Mouse (Mus musculus): ENCODE data around the gene Ptprk. TPM values are rescaled to one million over a fixed set of nuclear protein-coding genes. Genes with fewer than 3 reads are reported as not detected.

Ptprk gene
- polyA plus RNA-seq, 1 experiment from 2014 or later, result 26.4 TPM

DNA sequence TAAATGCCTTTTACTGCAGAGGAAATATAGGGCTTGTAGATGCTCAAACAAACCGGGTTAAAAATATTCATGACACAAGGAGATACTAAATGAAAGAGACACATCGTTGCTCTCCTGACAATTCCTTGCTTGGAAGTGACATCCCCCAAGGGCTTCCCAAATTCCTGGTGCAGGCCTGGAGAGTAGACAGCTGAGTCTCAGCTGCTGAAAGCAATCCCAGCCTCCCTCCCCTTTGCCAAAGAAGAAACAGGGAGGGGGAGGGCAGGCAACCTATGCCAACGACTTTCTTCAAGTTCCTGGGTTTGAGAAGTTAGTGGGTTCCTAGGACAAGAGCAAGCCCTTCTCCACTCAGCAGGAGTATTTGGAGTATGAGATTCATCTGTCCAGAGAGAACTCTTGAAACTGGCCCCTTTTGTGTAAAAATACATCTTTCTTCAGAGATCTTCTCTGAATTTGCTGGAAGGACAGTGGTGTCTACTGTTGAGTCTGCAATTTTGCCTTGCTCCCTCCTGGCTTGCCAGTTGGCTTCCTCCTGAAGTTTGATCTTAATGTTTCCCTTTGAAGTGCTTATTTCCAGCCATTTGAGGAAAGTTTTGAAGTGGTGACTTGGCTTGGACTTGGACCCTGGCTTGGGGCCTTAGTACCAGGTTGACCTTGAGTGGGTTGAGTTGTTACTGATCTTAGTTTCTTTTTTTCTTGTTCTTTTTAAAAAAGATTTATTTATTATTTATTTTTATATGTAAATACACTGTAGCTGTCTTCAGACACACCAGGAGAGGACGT, 111.6 kb downstream of the Ptprk start:
- ATAC-seq (ENCODE audit: insufficient number of reproducible peaks, low FRiP score, low TSS enrichment, low read depth), result peak; percentile 51; the same call in 1 of the 2 replicates
- 31% methylated on average over 4 of the region's 4 CpGs for WGBS
- H3K36me3 ChIP-seq, result no peaks in the 10 kb centered on the region

DNA sequence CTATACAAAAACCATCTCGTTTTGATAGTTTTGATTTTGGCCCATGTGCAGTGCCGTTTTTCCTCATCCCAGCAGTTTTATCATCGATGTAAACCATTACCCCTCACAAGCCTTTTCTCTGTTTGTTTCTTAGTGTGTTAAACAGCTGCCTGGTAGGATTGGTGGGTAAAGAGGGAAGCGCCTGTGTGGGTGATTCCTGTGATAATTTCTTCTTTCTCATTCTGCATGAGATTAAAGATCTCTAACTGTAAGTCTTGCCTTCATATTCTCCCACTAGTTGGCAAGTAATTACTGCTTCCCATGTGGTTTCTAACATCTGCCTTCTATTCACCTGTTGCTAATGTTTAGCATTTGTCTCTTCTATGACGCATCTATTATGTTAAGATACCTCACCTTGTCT, 116.8 kb downstream of the Ptprk start:
- Histone ChIP-seq H3K9me3 (replicated peaks) (no peaks in the 10 kb centered on the region), H3K27ac (replicated peaks) (no peak overlapping the region), H3K36me3 (no peaks in the 10 kb centered on the region), H3K27me3 (no peaks in the 10 kb centered on the region), H3K4me2 (replicated peaks) (no peak overlapping the region), H3K4me1 (0 out of 2 replicates have a peak, but pooled peaks cover 3% of the 10 kb centered on the region), H3K9ac (no peak overlapping the region), H3K4me3 (replicated peaks) (no peak overlapping the region)
- 76% methylated on average over 5 of the region's 5 CpGs for WGBS
- ATAC-seq (ENCODE audit: insufficient number of reproducible peaks, low FRiP score, low TSS enrichment, low read depth), result no peak

More for the DNA sequence above, 111.6 kb downstream of the Ptprk start:
- no peak overlapping the region for H3K4me2 ChIP-seq (replicated peaks)
- no peaks in the 10 kb centered on the region for H3K9me3 ChIP-seq (replicated peaks)
- no peak overlapping the region for H3K27ac ChIP-seq (replicated peaks)
- no peak overlapping the region for H3K9ac ChIP-seq
- peaks cover 14% of the 10 kb centered on the region for H3K4me1 ChIP-seq
- no peaks in the 10 kb centered on the region for H3K27me3 ChIP-seq
- no peak overlapping the region for H3K4me3 ChIP-seq (replicated peaks)

DNA sequence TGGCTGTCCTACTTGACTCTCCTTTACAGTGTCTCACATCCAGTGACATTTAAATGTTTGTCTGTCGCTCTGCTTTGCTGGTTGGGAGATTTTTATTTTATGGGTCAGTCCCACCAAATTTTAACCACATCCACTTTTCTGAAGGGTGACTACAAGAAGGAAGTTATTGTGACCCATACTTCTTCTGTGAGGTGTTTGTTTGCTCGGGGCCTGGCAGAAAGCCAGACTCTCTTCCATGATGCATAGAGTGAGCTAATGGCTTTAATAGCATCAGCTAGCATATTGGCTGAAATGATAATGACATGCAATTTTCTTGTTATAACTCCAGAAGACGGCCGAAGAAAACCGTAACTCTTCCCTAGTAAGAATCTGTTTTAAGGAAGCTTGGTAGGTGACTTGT, 119.0 kb downstream of the Ptprk start:
- Histone ChIP-seq H3K4me3 (replicated peaks) (no peak overlapping the region), H3K36me3 (no peaks in the 10 kb centered on the region), H3K9ac (no peak overlapping the region), H3K9me3 (replicated peaks) (no peaks in the 10 kb centered on the region), H3K4me1 (no peaks in the 10 kb centered on the region), H3K4me2 (replicated peaks) (no peak overlapping the region), H3K27me3 (no peaks in the 10 kb centered on the region), H3K27ac (replicated peaks) (no peak overlapping the region)
- WGBS, result 73% methylated on average over 5 of the region's 5 CpGs
- ATAC-seq (ENCODE audit: insufficient number of reproducible peaks, low FRiP score, low TSS enrichment, low read depth), result no peak

DNA sequence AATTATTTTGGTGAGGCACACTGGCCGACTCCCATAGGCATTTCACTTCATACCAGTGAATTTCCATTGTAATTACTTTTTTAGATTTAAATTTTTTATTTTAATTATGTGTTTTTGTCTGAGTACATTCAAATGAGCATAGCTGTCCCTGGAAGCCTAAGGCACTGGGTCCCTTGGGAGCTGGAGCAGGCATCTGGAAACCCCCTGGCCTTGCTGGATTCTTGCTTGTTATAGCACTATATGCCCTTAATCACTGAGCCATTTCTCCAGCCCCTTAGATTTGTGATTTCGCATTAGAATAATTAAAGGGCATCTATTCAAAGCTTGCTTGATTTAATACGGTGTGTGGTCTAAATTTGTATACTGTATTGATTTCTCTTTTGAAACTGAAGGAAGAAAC, 126.0 kb downstream of the Ptprk start:
- Histone ChIP-seq H3K4me2 (replicated peaks) (no peak overlapping the region), H3K9ac (no peak overlapping the region), H3K27me3 (no peaks in the 10 kb centered on the region), H3K36me3 (no peaks in the 10 kb centered on the region), H3K4me1 (no peaks in the 10 kb centered on the region), H3K9me3 (replicated peaks) (no peaks in the 10 kb centered on the region), H3K27ac (replicated peaks) (no peak overlapping the region), H3K4me3 (replicated peaks) (no peak overlapping the region)
- no peak for ATAC-seq (ENCODE audit: insufficient number of reproducible peaks, low FRiP score, low TSS enrichment, low read depth)
- WGBS, result 87% methylated on average over 3 of the region's 3 CpGs

DNA sequence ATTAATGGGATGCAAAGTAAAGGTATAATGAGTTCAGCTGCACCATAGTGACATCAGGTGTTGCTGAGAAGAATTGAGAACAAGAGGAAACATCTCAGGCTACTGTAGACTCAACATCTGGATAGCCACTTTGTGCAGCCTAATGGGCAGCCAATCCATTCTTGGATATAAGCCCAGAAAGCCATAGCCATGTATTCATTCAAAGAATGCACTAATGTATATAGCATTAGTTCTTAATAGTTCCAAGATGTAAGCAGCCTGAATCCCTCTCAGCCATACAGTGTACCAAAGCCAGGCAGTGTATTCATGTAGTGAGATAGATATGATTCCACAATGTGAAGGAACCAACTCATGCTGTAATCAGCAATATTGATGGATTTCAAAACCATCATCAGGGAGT, 134.8 kb downstream of the Ptprk start:
- H3K4me3 ChIP-seq (replicated peaks), result no peak overlapping the region
- H3K4me2 ChIP-seq (replicated peaks), result no peak overlapping the region
- H3K9ac ChIP-seq, result no peak overlapping the region
- no peak overlapping the region for H3K27ac ChIP-seq (replicated peaks)
- no peak for ATAC-seq (ENCODE audit: insufficient number of reproducible peaks, low FRiP score, low TSS enrichment, low read depth)
- no peaks in the 10 kb centered on the region for H3K27me3 ChIP-seq
- H3K36me3 ChIP-seq, result no peaks in the 10 kb centered on the region
- no peaks in the 10 kb centered on the region for H3K4me1 ChIP-seq
- H3K9me3 ChIP-seq (replicated peaks), result no peaks in the 10 kb centered on the region

DNA sequence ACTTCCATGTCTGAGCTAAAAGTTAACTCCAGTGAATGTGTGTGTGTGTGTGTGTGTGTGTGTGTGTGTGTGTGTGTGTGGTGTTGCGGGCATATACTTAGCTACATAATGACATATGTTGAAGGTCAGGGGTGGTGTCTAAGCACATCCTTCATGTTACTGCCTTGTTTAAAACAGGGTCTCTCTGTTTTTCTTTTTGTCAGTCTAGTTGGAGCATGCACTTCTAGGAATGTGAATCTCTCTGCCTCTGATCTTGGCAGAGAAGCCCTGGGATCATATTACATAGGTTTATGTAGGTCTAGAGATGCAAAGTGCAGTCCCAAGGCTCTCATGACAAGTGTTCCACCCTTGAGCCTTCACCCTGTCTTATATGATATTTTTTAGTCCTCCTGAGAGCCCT, 137.5 kb downstream of the Ptprk start:
- no peak for ATAC-seq (ENCODE audit: insufficient number of reproducible peaks, low FRiP score, low TSS enrichment, low read depth)
- H3K9ac ChIP-seq, result no peak overlapping the region
- no peak overlapping the region for H3K4me3 ChIP-seq (replicated peaks)
- no peaks in the 10 kb centered on the region for H3K4me1 ChIP-seq
- no peaks in the 10 kb centered on the region for H3K27me3 ChIP-seq
- H3K36me3 ChIP-seq, result no peaks in the 10 kb centered on the region
- no peak overlapping the region for H3K27ac ChIP-seq (replicated peaks)
- 72% methylated on average over 1 of the region's 1 CpGs for WGBS
- H3K9me3 ChIP-seq (replicated peaks), result no peaks in the 10 kb centered on the region
- H3K4me2 ChIP-seq (replicated peaks), result no peak overlapping the region

DNA sequence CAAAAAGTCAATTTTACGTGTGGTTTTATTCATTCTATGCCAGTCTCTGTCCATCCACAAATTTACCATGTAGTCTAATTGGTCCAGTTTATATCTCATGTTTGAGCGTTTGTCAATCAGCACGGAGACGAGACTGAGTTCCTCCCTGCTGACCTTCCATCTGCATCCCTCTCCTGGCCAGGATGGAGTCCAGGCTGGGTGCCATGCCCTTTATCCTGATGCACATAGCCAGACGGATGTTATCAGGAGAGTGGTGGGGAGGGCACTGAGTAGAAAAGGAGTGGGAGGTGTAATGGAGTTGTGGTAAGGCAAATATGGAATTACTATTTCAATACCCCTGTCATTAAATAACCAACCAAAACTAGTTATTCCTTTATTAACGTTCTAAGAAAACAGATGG, 140.5 kb downstream of the Ptprk start:
- WGBS, result 82% methylated on average over 6 of the region's 6 CpGs

DNA sequence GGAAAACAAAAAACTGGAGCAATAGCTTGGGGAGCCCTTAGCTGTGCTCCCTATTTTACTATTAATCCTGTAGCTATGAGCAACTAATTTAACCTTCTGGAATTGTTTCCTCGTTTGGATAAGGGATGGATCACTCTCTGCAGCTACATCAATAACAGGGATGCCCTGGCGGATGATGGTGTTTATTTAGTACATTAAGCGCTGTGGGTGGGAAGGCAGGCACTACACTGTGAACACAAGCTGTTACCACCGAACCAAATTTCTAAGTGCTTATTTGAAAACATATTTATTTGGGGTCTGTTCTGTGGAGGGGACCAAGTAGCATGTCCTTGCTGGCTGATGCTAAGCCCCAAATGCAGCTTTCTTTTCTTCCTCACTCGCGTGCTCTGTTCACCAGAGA, 149.0 kb downstream of the Ptprk start:
- Histone ChIP-seq H3K27me3 (no peaks in the 10 kb centered on the region), H3K4me3 (replicated peaks) (no peak overlapping the region), H3K4me1 (peaks cover 5% of the 10 kb centered on the region; the same call in 1 of the 2 replicates), H3K4me2 (replicated peaks) (no peak overlapping the region), H3K36me3 (no peaks in the 10 kb centered on the region), H3K9me3 (replicated peaks) (no peaks in the 10 kb centered on the region), H3K9ac (no peak overlapping the region), H3K27ac (replicated peaks) (no peak overlapping the region)
- WGBS, result 71% methylated on average over 6 of the region's 6 CpGs
- ATAC-seq (ENCODE audit: insufficient number of reproducible peaks, low FRiP score, low TSS enrichment, low read depth), result no peak

More for the DNA sequence above, 140.5 kb downstream of the Ptprk start:
- H3K4me3 ChIP-seq (replicated peaks), result no peak overlapping the region
- H3K27me3 ChIP-seq, result no peaks in the 10 kb centered on the region
- no peak overlapping the region for H3K4me2 ChIP-seq (replicated peaks)
- ATAC-seq (ENCODE audit: insufficient number of reproducible peaks, low FRiP score, low TSS enrichment, low read depth), result no peak
- no peaks in the 10 kb centered on the region for H3K4me1 ChIP-seq
- no peaks in the 10 kb centered on the region for H3K9me3 ChIP-seq (replicated peaks)
- no peaks in the 10 kb centered on the region for H3K36me3 ChIP-seq
- no peak overlapping the region for H3K27ac ChIP-seq (replicated peaks)
- H3K9ac ChIP-seq, result no peak overlapping the region

DNA sequence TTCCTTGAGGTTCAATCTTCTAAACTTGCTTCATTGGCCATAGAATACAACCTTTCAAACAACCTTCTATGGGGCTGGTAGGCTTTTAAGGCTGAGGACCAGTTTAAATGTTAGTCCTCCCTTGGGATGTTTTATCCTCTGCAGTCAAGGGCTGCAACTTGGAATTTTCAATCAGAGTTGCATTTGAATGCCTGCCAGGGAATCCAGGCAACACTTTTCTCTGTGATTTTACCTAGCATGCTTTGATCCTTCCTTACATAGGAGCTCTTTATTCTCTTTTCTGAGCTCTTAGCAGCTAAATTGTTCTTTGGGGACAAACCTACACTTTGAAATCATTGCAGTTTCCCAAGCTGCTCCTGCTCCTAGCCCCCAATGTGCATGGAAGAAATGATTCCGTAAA, 149.8 kb downstream of the Ptprk start:
- no peak overlapping the region for H3K4me3 ChIP-seq (replicated peaks)
- H3K4me2 ChIP-seq (replicated peaks), result no peak overlapping the region
- no peaks in the 10 kb centered on the region for H3K9me3 ChIP-seq (replicated peaks)
- no peaks in the 10 kb centered on the region for H3K27me3 ChIP-seq
- no peak for ATAC-seq (ENCODE audit: insufficient number of reproducible peaks, low FRiP score, low TSS enrichment, low read depth)
- WGBS, result 76% methylated on average over 1 of the region's 1 CpGs
- no peaks in the 10 kb centered on the region for H3K36me3 ChIP-seq
- peaks cover 5% of the 10 kb centered on the region; the same call in 1 of the 2 replicates for H3K4me1 ChIP-seq
- H3K27ac ChIP-seq (replicated peaks), result no peak overlapping the region
- no peak overlapping the region for H3K9ac ChIP-seq

DNA sequence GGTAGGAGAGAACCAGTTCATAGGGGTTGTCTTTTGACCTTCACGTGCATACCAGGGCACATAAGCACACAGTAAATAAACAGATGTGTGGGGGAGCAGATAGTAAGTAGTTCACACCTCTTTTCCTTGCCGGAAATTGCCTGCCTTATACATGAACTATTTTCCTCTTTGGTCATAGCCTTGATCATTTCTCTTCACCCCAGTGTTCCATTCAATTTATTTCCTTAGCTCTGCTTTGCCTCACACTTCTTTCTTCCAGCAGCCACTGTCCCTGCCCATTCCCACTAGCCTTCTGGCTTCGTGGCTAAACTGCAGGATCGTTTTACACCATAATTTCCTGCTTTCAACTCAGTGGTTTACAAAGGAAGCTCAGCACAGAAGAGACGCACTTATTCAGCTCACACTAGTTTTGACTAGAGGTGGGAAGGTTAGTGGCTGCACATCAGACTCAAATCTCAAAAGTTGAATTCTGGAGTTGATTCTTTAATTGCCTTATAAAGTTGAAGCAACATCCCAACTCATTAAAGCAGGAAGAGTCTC, 151.0 kb downstream of the Ptprk start:
- 20% methylated on average over 5 of the region's 5 CpGs for WGBS

DNA sequence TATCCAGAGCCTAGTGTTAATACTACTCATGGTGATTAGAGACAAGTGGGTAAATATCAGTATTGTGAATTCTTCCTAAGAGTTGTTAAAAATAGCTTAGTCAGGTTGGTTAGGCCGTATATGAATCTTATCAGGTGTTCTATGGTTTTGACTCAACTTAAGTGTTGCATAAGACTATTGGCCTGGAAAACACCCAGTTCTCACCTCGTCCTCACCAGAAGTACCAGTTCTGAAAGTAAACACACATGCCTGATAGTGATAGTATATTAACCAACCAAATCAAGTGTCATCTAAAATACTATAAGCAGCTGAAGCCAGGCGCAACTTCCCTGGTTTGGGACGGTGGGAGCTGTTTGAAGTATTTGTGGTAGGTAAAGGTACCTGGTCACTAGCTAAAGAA, 153.1 kb downstream of the Ptprk start:
- H3K9me3 ChIP-seq (replicated peaks), result no peaks in the 10 kb centered on the region
- no peak for ATAC-seq (ENCODE audit: insufficient number of reproducible peaks, low FRiP score, low TSS enrichment, low read depth)
- no peak overlapping the region for H3K27ac ChIP-seq (replicated peaks)
- no peaks in the 10 kb centered on the region for H3K27me3 ChIP-seq
- no peak overlapping the region for H3K4me3 ChIP-seq (replicated peaks)
- peaks cover 5% of the 10 kb centered on the region; the same call in 1 of the 2 replicates for H3K4me1 ChIP-seq
- 85% methylated on average over 4 of the region's 4 CpGs for WGBS
- no peaks in the 10 kb centered on the region for H3K36me3 ChIP-seq
- no peak overlapping the region for H3K9ac ChIP-seq
- no peak overlapping the region for H3K4me2 ChIP-seq (replicated peaks)

More for the DNA sequence above, 151.0 kb downstream of the Ptprk start:
- Histone ChIP-seq H3K4me1 (peaks cover 5% of the 10 kb centered on the region; the same call in 1 of the 2 replicates), H3K36me3 (no peaks in the 10 kb centered on the region), H3K27ac (replicated peaks) (no peak overlapping the region), H3K9me3 (replicated peaks) (no peaks in the 10 kb centered on the region), H3K27me3 (no peaks in the 10 kb centered on the region), H3K4me2 (replicated peaks) (no peak overlapping the region), H3K4me3 (replicated peaks) (no peak overlapping the region), H3K9ac (no peak overlapping the region)
- no peak; the same call in 1 of the 2 replicates for ATAC-seq (ENCODE audit: insufficient number of reproducible peaks, low FRiP score, low TSS enrichment, low read depth)

DNA sequence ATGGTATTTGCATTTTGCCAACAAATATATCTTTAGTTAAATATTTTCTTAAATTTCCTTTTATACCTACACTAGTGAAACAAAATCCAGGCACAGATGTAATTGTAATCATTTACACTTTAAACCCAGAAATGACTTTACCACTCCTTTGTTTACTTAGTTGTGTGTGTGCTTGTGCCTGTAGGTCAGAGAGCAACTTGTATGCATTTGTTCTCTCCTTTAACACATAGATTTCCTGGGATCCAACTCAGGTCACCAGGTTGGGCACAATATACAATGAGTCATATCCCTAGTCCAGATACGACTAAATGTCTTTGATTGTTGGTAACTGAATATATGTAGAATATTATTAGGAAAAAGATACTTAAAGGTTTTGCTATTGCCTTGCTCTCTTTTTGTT, 153.6 kb downstream of the Ptprk start:
- Histone ChIP-seq H3K27me3 (no peaks in the 10 kb centered on the region), H3K9ac (no peak overlapping the region), H3K27ac (replicated peaks) (no peak overlapping the region), H3K4me1 (peaks cover 5% of the 10 kb centered on the region; the same call in 1 of the 2 replicates), H3K9me3 (replicated peaks) (no peaks in the 10 kb centered on the region), H3K36me3 (no peaks in the 10 kb centered on the region), H3K4me3 (replicated peaks) (no peak overlapping the region), H3K4me2 (replicated peaks) (no peak overlapping the region)
- ATAC-seq (ENCODE audit: insufficient number of reproducible peaks, low FRiP score, low TSS enrichment, low read depth), result no peak
- 77% methylated on average over 1 of the region's 1 CpGs for WGBS

Data from embryonic facial prominence, embryonic 15.5 days (tissue).